8 mouse cellular contexts compared by ENCODE assay signal in the genomic region with DNA sequence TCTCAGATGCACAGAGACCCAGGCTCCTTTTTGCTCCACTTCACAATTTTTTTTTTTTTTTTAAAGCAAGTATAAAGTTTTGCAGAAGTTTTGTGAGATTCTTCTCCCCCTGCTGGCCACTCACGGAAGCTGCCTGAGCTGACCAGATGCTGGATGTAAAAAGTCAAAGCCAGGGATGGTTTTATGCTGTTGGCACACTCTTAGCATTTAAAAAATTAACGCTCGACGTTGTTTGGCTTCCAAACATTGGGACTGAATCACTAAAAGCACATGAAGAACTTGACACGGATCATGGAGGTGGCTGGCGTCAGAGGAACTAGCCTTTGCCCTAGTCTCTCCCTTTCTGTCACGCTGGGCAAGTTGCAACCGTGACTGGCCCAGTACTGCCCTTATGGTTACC.
DNase-seq lines count a peak whose midpoint lies in the region; ATAC-seq and TF ChIP-seq lines count a peak whose summit lies in the region.

No protein-coding gene starts in this region.

- H3K27me3 ChIP-seq in heart, embryonic 11.5 days (ENCODE audit: control insufficient read depth, insufficient read depth, low read length) = no peaks in the 10 kb centered on the region

- H3K9me3 ChIP-seq in heart, embryonic 11.5 days (replicated peaks; ENCODE audit: control insufficient read depth, low read length) = no peaks in the 10 kb centered on the region

- H3K4me2 ChIP-seq in heart, embryonic 11.5 days = no peak overlapping the region

- H3K4me3 ChIP-seq in heart, embryonic 11.5 days (ENCODE audit: low read depth, low read length) = no peak overlapping the region
- no peak overlapping the region for H3K4me3 ChIP-seq in cortical plate, adult 2 months (ENCODE audit: insufficient read depth, low read length)

- no peak overlapping the region for H3K27ac ChIP-seq in heart, embryonic 11.5 days (ENCODE audit: low read depth, low read length)
- H3K27ac ChIP-seq in cortical plate, adult 2 months (ENCODE audit: insufficient read depth, low read length) = no peak overlapping the region

- peaks cover 14% of the 10 kb centered on the region for H3K4me1 ChIP-seq in heart, embryonic 11.5 days (ENCODE audit: control insufficient read depth, insufficient read depth, low read length)
- H3K4me1 ChIP-seq in cortical plate, adult 2 months (ENCODE audit: control insufficient read depth, insufficient read depth, low read length) = peaks cover 3% of the 10 kb centered on the region

- 47% methylated on average over 8 of the region's 8 CpGs for WGBS in heart, embryonic 11.5 days (ENCODE audit: insufficient replicate concordance)

- no peaks in the 10 kb centered on the region for H3K36me3 ChIP-seq in heart, embryonic 11.5 days (ENCODE audit: control insufficient read depth, insufficient read depth, low read length)

- H3K9ac ChIP-seq in heart, embryonic 11.5 days (ENCODE audit: low read depth, low read length) = no peak overlapping the region

- TF ChIP-seq CTCF in cortical plate, adult 2 months (IDR thresholded peaks at IDR 0.05; ENCODE audit: extremely low read depth, insufficient read depth, low read length) = peak; percentile 57

- no peak for ATAC-seq in heart, embryonic 11.5 days (replicated peaks; ENCODE audit: insufficient number of reproducible peaks, low FRiP score, low TSS enrichment)

- DNase-seq in heart, adult 18-20 months = peak; percentile 51 to 78
- DNase-seq in testis, postnatal 10 days (ENCODE audit: low spot score) = peak; percentile 79
- DNase-seq in testis, postnatal 14 days (ENCODE audit: low spot score) = no peak
- peak; percentile 80 to 85 for DNase-seq in kidney, postnatal 4 days
- peak; percentile 31 for DNase-seq in thymus, postnatal 14 days
- DNase-seq in left cerebral cortex, adult 8-10 months (ENCODE audit: low spot score in 2 of 2) = no peak

- no peak for TF ChIP-seq POLR2A in cortical plate, adult 2 months (IDR thresholded peaks at IDR 0.05; ENCODE audit: extremely low read depth, insufficient read depth, low read length)

Comparison
In these comparisons a context has a peak if more than half of its experiments do, and no peak if none do; other contexts are left out.
1. DNase-seq: peak in heart, adult 18-20 months (2 of 2), testis, postnatal 10 days (single experiment), kidney, postnatal 4 days (2 of 2) and thymus, postnatal 14 days (single experiment); none in testis, postnatal 14 days (single experiment) and left cerebral cortex, adult 8-10 months (0 of 2).